Mouse (Mus musculus): ENCODE results near the gene Tbc1d8.

DNA sequence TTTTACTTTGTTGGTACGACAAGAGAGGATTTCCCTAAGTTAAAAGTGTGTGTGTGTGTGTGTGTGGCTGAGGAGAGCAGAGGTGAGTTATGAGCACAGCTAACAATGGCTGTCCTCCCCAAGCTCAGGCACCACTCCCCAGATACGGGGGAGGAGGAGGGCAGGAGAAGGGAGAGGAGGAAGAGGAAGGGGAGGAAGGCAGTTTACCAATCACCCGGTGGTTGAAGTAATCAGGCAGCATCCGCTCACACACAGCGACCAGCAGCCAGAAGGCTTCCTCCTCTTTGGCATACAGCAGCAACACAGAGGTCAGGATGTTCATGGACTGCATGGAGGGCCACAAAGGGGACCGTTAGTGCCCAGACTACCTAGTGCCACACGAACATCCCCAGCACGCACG, 93.6 kb downstream of the Tbc1d8 start:
- TF ChIP-seq CTCF (IDR thresholded peaks at IDR 0.05; ENCODE audit: control insufficient read depth, insufficient read depth, low read length) (no peak), POLR2A (IDR thresholded peaks at IDR 0.05; ENCODE audit: borderline replicate concordance, control insufficient read depth, low read depth, low read length) (no peak)
